Mouse (Mus musculus) lung, embryonic 16.5 days (tissue): ENCODE data around the gene Atg3. TPM values are rescaled to one million over a fixed set of nuclear protein-coding genes. Genes with fewer than 3 reads are reported as not detected.

Source experiments
- ATAC-seq: fragments of 200-750 bp; cut with Nextera tagmentation; 2 replicates; pipeline ENCODE4 v1.8.0; 2017; ENCODE audit warnings: low read depth, mild to moderate bottlenecking, moderate library complexity
- H3K27ac ChIP-seq: fragments of 300-500 bp; sonication (generic); 2 replicates; pipeline ENCODE4 v1.5.1; 2014; ENCODE audit warnings: mild to moderate bottlenecking, control low read depth, low read length
- H3K27me3 ChIP-seq: fragments of 300-500 bp; sonication (generic); 2 replicates; pipeline ENCODE4 v1.6.1; 2014; ENCODE audit warnings: low read depth, low read length, mixed read lengths; ENCODE audit not compliant: control insufficient read depth, insufficient read depth
- H3K36me3 ChIP-seq: fragments of 300-500 bp; sonication (generic); 2 replicates; pipeline ENCODE4 v1.6.1; 2014; ENCODE audit warnings: low read length; ENCODE audit not compliant: control insufficient read depth, insufficient read depth
- H3K4me1 ChIP-seq: fragments of 300-500 bp; sonication (generic); replicated peaks from 2 replicates; pipeline ENCODE4 v1.6.1; 2014; ENCODE audit warnings: low read length, mixed read lengths; ENCODE audit not compliant: control insufficient read depth, insufficient read depth
- H3K4me2 ChIP-seq: fragments of 300-500 bp; sonication (generic); 2 replicates; pipeline ENCODE4 v1.6.1; 2014; ENCODE audit warnings: low read depth, low read length, control low read depth
- H3K4me3 ChIP-seq: fragments of 300-500 bp; sonication (generic); 2 replicates; pipeline ENCODE4 v1.5.1; 2014; ENCODE audit warnings: mild to moderate bottlenecking, low read length, control low read depth
- H3K9ac ChIP-seq: fragments of 300-500 bp; sonication (generic); 2 replicates; pipeline ENCODE4 v1.6.1; 2014; ENCODE audit warnings: low read length, control low read depth
- H3K9me3 ChIP-seq: fragments of 300-500 bp; sonication (generic); 2 replicates; pipeline ENCODE4 v1.6.1; 2016; ENCODE audit warnings: low read length; ENCODE audit not compliant: control insufficient read depth
- WGBS: fragments of 180-500 bp; shearing (Covaris S2); extraction: QIAGEN DNeasy Blood & Tissue Kit; methylation state at CpG from one replicate; pipeline ENCODE4 v1.1.7; 2014; 5-methylcytosine and 5-hydroxymethylcytosine counted together
- polyA plus RNA-seq: library from polyadenylated mRNA; unstranded; fragments of >200 nt; fragmentation: Nextera tagmentation; extraction: Ambion mirVana; gene quantifications from 2 replicates; pipeline ENCODE4 v1.2.1, GENCODE M21; 2015

The Atg3 gene
- polyA plus RNA-seq, 1 experiment from 2014 or later = 33.3 TPM

DNA sequence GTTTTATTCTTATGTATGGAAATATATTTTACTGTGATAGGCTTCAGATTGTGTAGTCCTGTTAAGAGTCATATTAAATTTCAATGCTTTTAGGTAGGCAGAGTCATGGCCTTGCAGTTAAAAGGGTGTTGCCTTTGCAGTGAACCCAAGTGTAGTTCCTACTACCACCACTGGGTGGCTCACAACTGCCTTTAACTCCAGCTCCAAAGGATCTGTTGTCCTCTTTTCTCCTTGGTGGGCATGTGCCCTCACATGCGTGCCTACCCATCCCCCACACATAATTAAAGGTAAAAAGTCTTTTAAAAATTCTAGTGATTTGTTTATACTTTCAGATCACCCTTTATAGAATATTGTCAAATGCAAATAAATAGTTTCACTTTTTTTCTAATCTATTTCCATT lies 34.0 kb downstream of the Atg3 start:
- ATAC-seq = no peak
- Histone ChIP-seq H3K4me2 (no peak overlapping the region), H3K27me3 (no peaks in the 10 kb centered on the region), H3K4me3 (no peak overlapping the region), H3K36me3 (no peaks in the 10 kb centered on the region; the same call in 1 of the 2 replicates), H3K9me3 (no peaks in the 10 kb centered on the region), H3K9ac (no peak overlapping the region), H3K27ac (no peak overlapping the region), H3K4me1 (no peaks in the 10 kb centered on the region)
- WGBS = 0% methylated on average over 1 of the region's 1 CpGs

DNA sequence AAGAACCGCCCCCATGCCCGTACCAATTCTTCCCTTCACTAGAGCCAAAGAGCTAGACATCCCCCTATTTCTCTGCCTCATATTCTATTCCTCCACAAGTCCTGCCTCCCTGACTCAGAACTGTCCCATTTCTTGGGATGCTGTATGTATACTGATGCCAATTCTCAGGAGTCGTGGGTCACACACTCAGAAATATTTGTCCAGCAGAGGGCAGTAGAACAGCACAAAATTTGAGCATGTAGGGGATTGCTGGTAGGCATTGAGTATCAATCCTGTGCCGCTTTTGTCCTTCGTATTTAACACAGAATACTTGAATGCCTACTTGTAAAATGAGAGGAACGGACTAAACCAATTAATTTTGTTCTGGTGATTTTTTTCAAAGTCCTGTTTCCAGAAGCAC lies 38.2 kb downstream of the Atg3 start:
- H3K36me3 ChIP-seq = no peaks in the 10 kb centered on the region
- H3K27me3 ChIP-seq = no peaks in the 10 kb centered on the region
- H3K9ac ChIP-seq = no peak overlapping the region
- no peaks in the 10 kb centered on the region for H3K9me3 ChIP-seq
- H3K4me3 ChIP-seq = no peak overlapping the region
- H3K4me2 ChIP-seq = no peak overlapping the region
- ATAC-seq = peak; percentile 74
- WGBS = 27% methylated on average over 6 of the region's 6 CpGs
- H3K4me1 ChIP-seq = no peaks in the 10 kb centered on the region
- no peak overlapping the region for H3K27ac ChIP-seq

DNA sequence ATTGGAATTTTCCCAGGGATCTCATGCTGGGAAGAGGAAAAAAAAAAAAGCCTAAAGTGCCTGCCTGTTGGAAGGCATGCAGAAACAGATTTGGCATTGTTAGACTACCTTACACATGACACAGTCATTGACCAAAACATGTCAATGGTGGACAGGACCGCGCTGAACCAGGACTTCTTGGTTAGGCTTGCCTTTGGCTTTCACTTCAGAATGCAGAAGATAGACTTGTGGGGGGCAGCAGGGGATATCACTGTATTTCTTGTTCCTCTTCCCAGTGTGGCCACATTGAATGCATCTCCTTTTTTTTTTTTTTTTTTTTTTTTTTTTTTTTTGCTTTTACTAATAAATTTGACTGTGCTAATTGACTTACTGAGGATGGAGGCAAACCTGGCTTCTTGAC lies 42.8 kb downstream of the Atg3 start:
- Histone ChIP-seq H3K36me3 (no peaks in the 10 kb centered on the region), H3K27ac (no peak overlapping the region), H3K9ac (no peak overlapping the region), H3K4me1 (no peaks in the 10 kb centered on the region), H3K9me3 (no peaks in the 10 kb centered on the region), H3K4me3 (no peak overlapping the region), H3K27me3 (no peaks in the 10 kb centered on the region), H3K4me2 (no peak overlapping the region)
- no peak for ATAC-seq
- WGBS = 76% methylated on average over 2 of the region's 2 CpGs

DNA sequence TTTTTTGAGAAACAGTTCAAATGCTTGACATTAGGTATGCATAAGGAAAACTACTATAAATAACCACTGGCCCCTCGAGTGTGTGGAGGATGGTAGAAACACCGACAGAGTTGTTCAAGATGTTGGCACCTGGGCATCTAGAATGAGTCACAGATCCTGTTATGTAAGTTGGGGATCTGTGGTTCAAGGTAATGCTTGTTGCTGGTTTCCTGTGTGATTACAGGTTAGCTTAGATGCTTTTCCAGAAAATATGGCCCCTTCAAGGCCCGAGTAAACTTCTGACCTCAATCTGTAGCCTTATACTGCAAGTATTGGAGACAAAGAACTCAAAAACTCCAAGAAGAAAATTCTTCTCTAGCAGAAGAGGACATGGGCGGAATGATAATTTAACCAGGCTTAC lies 45.9 kb downstream of the Atg3 start:
- WGBS = 65% methylated on average over 4 of the region's 4 CpGs
- no peak overlapping the region for H3K4me3 ChIP-seq
- no peaks in the 10 kb centered on the region for H3K9me3 ChIP-seq
- H3K36me3 ChIP-seq = no peaks in the 10 kb centered on the region
- no peak overlapping the region for H3K27ac ChIP-seq
- no peak for ATAC-seq
- H3K4me1 ChIP-seq = no peaks in the 10 kb centered on the region
- H3K4me2 ChIP-seq = no peak overlapping the region
- no peak overlapping the region for H3K9ac ChIP-seq
- no peaks in the 10 kb centered on the region for H3K27me3 ChIP-seq

DNA sequence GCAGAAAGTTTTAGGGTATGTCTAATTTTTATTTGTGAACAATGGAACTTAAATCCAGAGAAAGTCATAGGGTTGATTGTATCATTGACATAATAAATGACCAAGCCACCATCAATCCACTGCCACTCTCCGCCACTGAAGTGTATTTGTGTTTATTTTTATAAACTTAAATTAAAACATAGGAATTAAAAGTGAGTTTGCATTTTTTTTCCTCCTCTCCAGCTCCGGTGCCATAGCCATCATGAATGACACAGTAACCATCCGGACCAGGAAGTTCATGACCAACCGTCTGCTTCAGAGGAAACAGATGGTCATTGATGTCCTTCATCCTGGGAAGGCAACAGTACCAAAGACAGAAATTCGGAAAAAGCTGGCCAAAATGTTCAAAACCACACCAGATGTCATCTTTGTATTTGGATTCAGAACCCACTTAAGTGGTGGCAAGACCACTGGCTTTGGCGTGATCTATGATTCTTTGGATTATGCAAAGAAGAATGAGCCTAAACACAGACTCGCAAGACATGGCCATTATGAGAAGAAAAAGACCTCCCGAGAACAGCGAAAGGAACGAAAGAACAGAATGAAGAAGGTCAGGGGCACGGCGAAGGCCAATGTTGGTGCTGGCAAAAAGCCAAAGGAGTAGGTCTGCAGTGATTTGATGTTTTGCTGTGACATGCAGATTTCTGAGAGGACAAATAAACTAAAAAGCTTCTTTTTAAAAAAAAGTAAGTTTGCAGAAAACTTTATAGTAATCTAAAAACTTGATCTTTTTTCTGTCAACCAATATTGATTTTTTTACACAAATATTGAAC lies 46.5 kb downstream of the Atg3 start:
- H3K27me3 ChIP-seq = no peaks in the 10 kb centered on the region
- H3K9ac ChIP-seq = no peak overlapping the region
- H3K27ac ChIP-seq = no peak overlapping the region
- H3K36me3 ChIP-seq = no peaks in the 10 kb centered on the region
- no peaks in the 10 kb centered on the region for H3K4me1 ChIP-seq
- 62% methylated on average over 12 of the region's 12 CpGs for WGBS
- H3K9me3 ChIP-seq = no peaks in the 10 kb centered on the region
- ATAC-seq = no peak
- H3K4me3 ChIP-seq = no peak overlapping the region
- no peak overlapping the region for H3K4me2 ChIP-seq

DNA sequence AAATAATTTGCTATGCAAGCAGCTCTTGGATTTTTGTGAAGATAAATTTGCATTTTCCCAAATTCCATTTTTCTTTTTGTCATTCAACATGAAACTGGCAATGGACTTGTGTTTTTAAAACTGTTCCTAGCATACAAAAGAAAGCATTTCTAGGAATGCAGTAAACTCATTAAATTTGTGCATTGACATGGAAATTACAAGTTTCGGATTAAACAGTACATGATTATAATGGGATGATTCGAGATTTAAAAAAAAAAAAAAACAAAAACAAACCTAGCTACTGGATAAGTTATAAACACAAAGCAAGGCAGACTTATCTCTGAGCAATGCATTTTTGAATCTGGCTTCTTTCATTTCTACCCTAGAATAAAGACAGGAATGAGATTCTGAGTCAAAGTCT lies 63.4 kb downstream of the Atg3 start:
- WGBS = 69% methylated on average over 2 of the region's 2 CpGs
- ATAC-seq = no peak
- Histone ChIP-seq H3K9ac (no peak overlapping the region), H3K4me2 (no peak overlapping the region), H3K4me1 (no peaks in the 10 kb centered on the region), H3K27ac (no peak overlapping the region), H3K36me3 (no peaks in the 10 kb centered on the region), H3K9me3 (no peaks in the 10 kb centered on the region), H3K4me3 (no peak overlapping the region), H3K27me3 (no peaks in the 10 kb centered on the region)

DNA sequence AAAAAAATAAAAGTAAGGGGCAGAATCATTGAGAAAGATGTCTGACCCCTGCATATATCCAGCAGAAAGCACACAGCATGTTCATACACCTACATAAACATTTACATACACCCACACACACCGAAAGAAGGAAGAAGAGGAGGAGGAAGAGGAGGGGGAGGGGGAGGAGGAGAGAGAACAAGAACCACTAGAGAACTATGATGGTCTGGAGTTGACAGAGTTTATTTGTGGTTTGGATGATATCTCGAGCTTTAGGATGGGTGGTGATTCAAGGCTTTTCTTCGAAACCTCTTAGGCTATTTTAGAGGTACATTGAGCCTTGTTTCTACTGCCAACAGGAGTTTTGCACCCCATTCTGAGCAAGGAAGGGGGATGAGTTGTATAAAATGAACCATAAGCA lies 64.2 kb downstream of the Atg3 start:
- Histone ChIP-seq H3K9me3 (no peaks in the 10 kb centered on the region), H3K4me2 (no peak overlapping the region), H3K4me1 (no peaks in the 10 kb centered on the region), H3K4me3 (no peak overlapping the region), H3K27ac (no peak overlapping the region), H3K9ac (no peak overlapping the region), H3K27me3 (no peaks in the 10 kb centered on the region), H3K36me3 (no peaks in the 10 kb centered on the region)
- 66% methylated on average over 3 of the region's 3 CpGs for WGBS
- ATAC-seq = no peak

DNA sequence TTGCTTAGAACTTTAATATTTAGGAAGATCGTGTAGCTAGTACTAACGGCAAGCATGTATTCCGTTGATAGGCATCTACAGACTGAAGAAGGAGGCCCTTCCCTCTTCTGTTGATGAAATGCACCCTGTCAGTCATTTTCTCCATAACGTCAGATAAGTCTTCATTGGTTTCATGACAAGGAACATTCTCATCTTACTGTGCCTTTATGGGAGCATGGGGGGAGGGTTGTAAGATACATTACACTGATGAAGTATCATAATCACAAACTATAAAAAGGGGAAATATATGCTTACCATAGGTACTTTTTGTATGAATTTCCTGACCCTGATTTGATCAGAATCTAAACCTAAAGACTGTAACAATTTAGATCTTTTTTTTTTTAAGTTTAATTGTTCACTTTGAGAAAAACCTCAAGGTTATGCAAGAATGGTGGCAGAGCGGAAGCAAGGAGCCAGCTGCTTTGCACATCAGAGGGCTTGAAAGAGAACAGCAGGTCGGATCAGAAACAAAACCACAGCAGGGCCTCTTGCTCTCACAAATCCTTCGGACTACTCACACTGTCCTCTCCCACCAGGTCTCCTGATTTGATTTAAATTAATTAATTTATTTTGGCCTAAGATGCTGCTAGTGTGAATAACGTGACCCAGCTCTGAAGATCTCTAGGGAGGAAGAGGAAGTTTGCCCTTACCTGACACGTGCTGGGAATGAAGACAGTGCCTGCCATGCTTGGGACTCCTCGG lies 65.2 kb downstream of the Atg3 start, which contains the start of gene Btla:
Gene Btla, plus strand, starts transcription at position 668 of the 741 bp plus-strand sequence.
- Histone ChIP-seq H3K4me2 (no peak within 1 kb of the TSS), H3K9ac (no peak within 1 kb of the TSS), H3K4me1 (no peaks in the 10 kb centered on the region), H3K27me3 (no peaks in the 10 kb centered on the region), H3K27ac (no peak within 1 kb of the TSS), H3K9me3 (no peaks in the 10 kb centered on the region), H3K36me3 (no peaks in the 10 kb centered on the region), H3K4me3 (no peak within 1 kb of the TSS)
- ATAC-seq = no peak
- 53% methylated on average over 10 of the region's 10 CpGs for WGBS

DNA sequence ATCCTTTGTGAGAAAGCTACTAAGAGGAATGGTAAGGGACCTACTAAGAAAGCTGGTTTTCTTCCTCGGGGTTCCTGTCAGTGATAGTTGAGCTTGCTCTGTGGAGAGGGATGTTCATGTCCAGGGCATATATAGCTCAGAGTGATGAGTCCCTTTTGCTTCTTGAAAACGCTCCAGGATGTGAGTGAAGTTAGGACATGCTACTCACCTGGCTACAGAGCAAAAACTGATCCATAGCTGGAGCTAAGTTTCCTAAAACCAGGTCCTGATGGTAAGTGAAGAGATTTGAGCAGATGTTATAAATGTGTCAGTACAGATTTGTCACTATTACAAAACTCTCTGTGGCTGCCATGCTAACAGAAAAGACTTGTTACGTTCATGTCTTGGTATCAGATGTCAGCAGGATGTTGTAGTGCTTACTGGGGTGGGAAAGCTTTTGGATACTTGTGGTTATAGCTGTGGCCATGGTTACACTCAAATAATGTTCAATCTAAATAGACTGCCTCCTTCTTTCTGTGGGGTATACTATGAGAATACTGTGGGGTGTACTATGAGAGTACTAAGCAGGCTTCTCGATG lies 65.9 kb downstream of the Atg3 start:
- no peak overlapping the region for H3K4me2 ChIP-seq
- WGBS = 61% methylated on average over 4 of the region's 4 CpGs
- H3K27me3 ChIP-seq = no peaks in the 10 kb centered on the region
- no peak overlapping the region for H3K27ac ChIP-seq
- no peak overlapping the region for H3K9ac ChIP-seq
- no peaks in the 10 kb centered on the region for H3K9me3 ChIP-seq
- H3K4me3 ChIP-seq = no peak overlapping the region
- no peaks in the 10 kb centered on the region for H3K4me1 ChIP-seq
- no peaks in the 10 kb centered on the region for H3K36me3 ChIP-seq
- no peak for ATAC-seq
